Mouse (Mus musculus) brain, embryonic 14.5 days (tissue): ENCODE data around the gene Rad9b. TPM values are rescaled to one million over a fixed set of nuclear protein-coding genes. Genes with fewer than 3 reads are reported as not detected.

Source experiments
- DNase-seq: peaks from one replicate; pipeline ENCODE4 v3.0.0-alpha.2; 2011; ENCODE audit warnings: low read depth
- CTCF ChIP-seq: fragments of 200-500 bp; IDR thresholded peaks from 2 replicates; pipeline ENCODE4 v1.5.1; 2012; ENCODE audit warnings: inconsistent platforms, mild to moderate bottlenecking, moderate library complexity, borderline replicate concordance; ENCODE audit not compliant: insufficient read depth, insufficient read length; ENCODE audit errors: extremely low read depth
- POLR2A ChIP-seq: fragments of 200-500 bp; IDR thresholded peaks from 2 replicates; pipeline ENCODE4 v1.6.1; 2012; ENCODE audit warnings: mild to moderate bottlenecking, inconsistent platforms, borderline replicate concordance; ENCODE audit not compliant: poor library complexity, insufficient read depth, insufficient read length, severe bottlenecking; ENCODE audit errors: extremely low read depth
- polyA plus RNA-seq: library from polyadenylated mRNA; depleted of rRNA; stranded (reverse); fragments of >200 nt; gene quantifications from 2 replicates; pipeline ENCODE4 v1.2.3, GENCODE M21; 2012; rRNA removed

Gene Rad9b
- 21.8 and 24.6 TPM in 2 replicates for polyA plus RNA-seq

GRCm38 (mm10) chr5:122353807-122354491 lies at the start of gene Rad9b, which contains the start of gene Vps29:
Rad9b (minus strand) TSS chr5:122354233.
Vps29 (plus strand) TSS chr5:122354369.
- TF ChIP-seq CTCF (no peak), POLR2A (peak; percentile 56; the same call in 1 of the 2 replicates)
- peak; percentile 100 for DNase-seq

DNA sequence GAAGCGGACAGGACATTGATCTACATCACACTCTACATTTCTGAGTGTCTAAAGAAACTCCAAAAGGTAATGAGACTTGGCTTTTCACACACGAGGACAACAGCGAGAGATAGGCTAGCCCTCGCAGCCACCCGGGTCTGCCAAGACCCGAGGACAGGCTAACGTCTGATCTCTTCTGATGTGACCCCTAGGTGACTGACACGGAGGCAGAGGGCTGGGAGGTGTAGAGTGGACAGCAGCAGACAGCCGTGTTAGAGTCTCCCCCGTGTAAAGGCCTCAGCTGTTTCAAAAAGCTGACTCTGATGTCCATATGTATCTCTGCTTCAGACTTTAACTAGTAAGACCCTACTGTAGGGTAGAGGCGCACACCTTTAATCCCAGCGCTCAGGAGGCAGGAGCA lies 49.3 kb upstream of the Rad9b start:
- TF ChIP-seq POLR2A (no peak), CTCF (no peak)
- no peak for DNase-seq

GRCm38 (mm10) chr5:122402772-122403171 lies 48.7 kb upstream of the Rad9b start:
- TF ChIP-seq POLR2A (no peak), CTCF (no peak)
- peak; percentile 19 for DNase-seq

DNA sequence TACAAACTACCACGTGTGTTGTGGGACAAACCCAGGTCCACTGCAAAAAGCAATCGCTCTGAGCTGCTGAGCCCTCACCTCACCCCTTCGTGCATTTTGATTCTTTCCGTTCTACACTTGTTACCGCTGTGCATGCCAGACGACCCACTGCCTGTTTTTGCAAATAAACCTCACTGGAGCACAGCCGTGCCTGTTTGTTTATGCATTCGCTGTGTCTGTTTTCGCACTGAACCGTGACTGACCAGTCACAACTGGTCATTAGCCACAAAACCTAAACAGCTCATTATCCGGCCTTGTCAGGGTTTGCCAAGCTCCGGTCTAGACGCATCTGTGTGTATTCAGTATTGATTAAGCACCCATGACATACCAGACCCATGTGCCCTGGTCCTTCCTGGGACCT lies 48.1 kb upstream of the Rad9b start:
- DNase-seq: peak; percentile 15
- no peak for TF ChIP-seq CTCF

DNA sequence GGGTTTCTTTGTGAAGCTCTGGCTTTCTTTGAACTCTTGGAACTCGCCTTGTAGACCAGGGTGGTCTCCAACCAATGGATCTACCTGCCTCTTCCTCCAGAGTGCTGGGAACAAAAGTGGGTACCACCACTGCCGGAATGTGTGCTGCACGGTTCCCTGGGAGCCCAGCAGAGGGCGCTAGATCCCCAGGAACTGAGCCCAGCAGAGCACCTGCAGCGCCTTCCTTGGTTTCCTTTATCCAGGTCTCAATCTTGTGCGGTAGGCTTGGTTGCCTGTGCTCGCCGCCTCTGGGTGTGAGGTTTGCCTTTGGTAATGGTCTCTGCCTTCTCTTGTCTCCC lies 47.2 kb upstream of the Rad9b start:
- no peak for TF ChIP-seq POLR2A
- TF ChIP-seq CTCF: peak; percentile 96
- peak; percentile 60 for DNase-seq

DNA sequence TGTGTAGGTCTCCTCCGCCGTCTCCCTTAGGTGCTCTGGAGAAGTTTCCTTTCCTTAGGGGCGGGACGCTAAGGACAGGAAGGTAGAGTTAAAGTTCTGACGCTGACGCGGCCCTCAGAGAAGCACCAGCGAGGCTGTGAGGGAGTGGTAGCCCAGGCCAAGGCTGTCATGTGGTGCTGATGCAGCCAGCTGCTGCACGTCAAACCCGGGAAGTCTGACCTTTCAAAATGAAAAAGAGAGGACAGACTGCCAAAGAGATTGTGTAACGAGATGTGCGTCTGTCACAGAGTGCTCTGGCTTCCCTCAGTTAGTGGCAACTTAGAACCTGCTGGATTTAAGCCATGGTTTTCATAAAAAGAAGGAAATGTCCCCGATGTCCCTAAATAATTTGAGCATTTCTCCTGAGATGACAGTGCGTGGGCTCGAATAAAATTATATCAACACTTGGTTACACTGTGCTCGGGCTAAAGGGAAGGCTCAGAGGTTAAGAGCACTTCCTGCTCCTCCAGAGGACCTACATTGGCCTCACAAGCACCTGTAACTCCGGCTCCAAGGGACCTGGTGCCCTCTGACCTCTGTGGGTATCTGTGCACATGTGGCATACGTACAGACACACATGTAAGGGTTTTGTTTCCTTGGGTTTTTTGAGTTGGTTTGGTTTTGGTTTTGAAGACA lies 46.7 kb upstream of the Rad9b start:
- TF ChIP-seq CTCF (no peak), POLR2A (no peak)
- no peak for DNase-seq

DNA sequence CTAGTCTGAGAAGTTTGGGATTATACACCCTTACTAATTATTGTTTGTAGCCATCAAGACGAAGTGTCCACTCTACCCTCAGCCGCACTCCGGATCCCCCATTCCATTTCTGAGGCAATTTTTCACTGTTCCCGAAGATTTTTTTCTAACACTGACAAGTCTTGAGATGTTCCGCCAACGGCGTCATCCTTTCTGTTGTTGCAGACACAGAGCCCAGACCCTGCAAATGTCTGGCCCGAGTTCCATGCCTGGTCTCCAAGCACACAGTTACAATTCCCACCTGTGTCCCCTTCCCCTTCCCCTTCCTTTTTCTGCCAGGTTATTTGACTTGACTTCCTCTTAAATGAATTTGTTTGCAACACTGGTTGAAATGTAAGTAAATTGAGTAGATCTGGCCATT lies 45.8 kb upstream of the Rad9b start:
- TF ChIP-seq POLR2A: no peak
- no peak for TF ChIP-seq CTCF
- DNase-seq: no peak

GRCm38 (mm10) chr5:122397495-122397894 lies 43.5 kb upstream of the Rad9b start:
- TF ChIP-seq CTCF: no peak
- TF ChIP-seq POLR2A: no peak
- no peak for DNase-seq

- DNase-seq: peak; percentile 11
- TF ChIP-seq CTCF (no peak), POLR2A (no peak)
These were observed 42.8 kb upstream of the Rad9b start for GRCm38 (mm10) chr5:122396791-122397190.

GRCm38 (mm10) chr5:122393887-122394286 lies 39.9 kb upstream of the Rad9b start:
- peak; percentile 79; the same call in 1 of the 2 replicates for TF ChIP-seq CTCF
- TF ChIP-seq POLR2A: no peak
- peak; percentile 75 for DNase-seq

DNA sequence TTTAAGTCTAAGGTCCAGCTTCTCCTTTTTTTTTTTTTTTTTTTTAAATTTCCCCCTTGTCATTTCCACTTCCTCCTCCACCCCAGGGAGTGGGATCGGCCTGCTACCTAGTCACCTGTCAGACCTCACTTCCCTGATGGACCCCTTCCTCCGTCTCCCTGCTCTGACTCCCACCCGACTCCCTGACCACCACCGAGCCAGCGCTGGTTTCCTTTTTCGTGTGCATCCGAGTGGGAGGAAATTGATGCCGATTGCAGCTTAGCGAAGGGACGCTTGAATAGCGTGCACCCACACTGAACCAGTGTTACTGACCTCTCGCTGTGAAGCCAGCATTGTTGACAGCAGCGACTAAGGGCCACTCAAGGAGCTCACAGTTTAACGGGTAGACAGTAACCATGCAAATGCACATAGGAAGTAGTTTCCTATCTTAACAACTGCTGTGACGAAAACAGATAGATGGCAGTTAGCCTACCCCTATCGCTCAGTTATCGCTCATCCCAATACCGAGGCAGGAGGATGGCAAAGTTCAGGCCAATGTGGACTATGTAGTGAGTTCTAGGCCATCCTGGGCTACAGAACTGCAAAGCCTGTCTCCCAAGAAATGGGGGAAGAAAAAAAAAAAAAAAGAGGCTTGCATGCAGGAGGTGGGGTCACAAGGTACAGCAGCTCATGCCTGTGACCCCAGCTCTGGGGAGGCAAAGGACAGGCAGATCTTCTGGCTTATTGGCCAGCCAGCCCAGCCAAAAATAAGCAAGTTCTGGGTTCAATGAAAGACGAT lies 38.4 kb upstream of the Rad9b start:
- DNase-seq: peak; percentile 14
- TF ChIP-seq CTCF (no peak), POLR2A (no peak)

DNA sequence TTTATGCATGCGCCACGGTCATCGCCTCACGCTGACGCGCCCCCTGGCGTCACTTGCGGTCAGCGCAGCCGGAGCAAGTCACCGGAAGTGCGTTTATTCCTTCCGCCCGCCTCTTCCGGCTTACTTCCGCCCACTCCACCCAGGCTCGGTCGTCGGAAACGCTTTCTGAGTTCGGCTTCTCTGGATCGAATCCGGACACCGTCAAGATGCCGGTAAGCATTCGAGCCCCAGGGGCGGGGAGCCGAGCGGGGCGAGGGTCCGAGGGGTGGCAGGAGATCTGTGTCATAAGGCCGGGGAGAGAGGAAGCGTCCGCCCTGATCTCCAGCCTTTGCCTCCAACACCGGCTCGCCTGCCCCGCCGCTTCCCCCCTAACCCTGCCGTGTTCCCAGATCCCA lies 37.8 kb upstream of the Rad9b start, which contains the start of gene Arpc3:
TSS of gene Arpc3 (plus strand) at position 93 of the 395 bp plus-strand sequence.
- DNase-seq: peak; percentile 96
- peak; percentile 20; the same call in 1 of the 2 replicates for TF ChIP-seq POLR2A
- TF ChIP-seq CTCF: peak; percentile 90
